Mouse (Mus musculus) cerebellum, adult 11-12 months (tissue): ENCODE data around the gene Dpep2nb.
"Not testable (repeated sequence)": the region's sequence is repeated elsewhere in the genome, so short reads cannot be mapped to it uniquely, and the experiment has no call there.

Experiments used
- DNase-seq: peaks from one replicate; pipeline ENCODE4 v3.0.0; 2022

Gene Dpep2nb

DNA sequence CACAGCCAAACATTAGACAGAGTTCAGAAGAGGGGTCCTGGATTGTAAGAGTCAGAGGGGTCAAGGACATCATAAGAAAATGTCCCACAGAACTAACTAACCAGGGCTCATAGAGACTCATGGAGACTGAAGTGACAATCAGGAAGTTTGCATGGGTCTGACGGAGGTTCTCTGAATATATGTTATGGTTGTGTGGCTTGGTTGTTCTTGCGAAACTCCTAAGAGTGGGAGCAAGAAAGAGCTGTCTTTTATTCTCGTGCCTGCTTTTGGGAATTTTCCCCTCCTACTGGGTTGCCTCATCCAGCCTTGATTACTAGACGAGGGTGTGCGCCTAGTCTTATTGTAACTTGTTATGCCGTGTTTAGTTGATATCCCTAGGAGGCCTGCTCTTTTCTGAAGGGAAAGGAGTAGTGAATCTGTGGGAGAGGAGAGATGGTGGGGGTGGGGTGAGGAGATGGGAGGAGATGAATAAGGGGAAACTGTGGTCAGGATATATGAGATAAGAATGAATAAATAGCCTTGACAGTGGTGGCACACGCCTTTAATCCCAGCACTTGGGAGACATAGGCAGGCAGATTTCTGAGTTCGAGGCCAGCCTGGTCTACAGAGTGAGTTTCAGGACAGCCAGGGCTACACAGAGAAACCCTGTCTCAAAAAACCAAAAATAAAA lies 1.1 kb downstream of the Dpep2nb start:
- DNase-seq, result no peak

DNA sequence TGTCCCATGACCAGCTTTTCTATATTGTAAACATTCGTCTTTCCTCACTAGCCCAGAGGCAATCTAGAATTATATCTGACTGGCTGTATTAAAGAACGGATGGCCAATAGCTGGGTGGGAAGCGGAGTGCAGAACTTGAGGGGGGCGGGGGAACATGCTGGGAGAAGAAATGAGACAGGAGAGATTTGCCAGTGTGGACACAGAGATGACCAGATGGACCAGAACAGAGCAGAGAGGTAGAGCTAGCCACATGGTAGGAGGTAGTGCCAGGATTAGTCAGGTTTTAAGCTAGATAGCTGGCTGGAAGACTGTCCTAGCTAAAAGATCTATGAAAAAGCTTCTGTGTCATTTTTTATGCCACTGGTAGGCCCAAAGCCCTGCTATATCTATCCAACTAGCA lies 3.9 kb downstream of the Dpep2nb start:
- peak; percentile 87 for DNase-seq

DNA sequence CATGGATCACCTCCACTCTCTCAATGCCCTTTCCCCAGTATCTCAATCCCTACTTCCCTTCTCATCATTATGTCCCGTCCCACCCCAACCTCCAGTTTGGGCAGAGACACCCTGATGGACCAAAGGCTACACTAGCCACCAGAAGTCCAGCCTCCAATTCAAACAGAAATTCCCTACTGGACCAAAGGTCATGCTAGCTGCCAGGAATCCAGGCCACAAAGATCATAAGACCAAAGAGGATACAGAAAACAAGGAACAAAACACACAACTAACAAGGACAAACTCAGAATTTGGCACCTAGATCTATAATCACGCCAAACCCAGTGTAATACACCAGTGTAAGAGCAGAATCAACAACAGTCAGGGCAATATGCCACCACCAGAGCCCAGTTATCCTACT lies 6.8 kb downstream of the Dpep2nb start:
- DNase-seq, result no peak

DNA sequence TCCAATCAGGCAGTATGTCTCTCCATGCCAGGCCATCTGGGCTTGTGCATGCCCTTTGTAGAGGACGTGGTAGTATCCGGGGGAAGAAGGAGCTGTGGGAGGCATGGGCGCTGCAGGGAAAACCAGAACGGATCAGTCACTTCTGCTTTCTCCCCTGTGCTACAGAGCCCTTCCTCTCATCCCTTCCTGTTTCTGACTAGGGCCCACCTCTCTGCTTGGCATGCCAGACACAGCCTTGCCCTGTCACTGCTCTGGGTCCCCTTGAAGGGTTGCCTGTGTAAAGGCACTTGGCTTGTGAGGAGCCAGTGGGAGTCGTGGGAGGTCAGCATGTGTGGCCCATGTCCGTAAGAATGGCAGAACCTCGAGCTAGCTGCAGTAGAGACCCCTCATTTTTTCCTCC lies 9.4 kb downstream of the Dpep2nb start:
- no peak for DNase-seq

DNA sequence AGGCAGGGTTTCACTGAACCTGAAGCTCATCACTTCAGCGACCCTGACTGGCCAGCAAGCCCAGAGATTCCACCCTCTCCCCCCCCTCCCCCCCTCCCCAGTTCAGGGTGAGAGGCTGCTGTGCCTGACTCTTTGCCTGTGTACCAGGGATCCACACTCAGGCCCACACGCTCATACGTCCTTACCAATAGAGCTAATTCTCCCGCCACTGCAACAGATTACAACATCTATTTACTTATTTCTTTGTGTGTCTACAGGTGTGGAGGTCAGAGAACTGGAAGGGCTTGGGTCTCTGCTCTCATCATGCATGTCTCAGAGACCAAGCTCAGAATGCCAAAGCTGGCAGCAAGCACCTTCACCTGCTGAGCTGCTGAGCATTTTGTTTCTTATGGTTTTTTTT lies 12.5 kb downstream of the Dpep2nb start:
- DNase-seq, result no peak

DNA sequence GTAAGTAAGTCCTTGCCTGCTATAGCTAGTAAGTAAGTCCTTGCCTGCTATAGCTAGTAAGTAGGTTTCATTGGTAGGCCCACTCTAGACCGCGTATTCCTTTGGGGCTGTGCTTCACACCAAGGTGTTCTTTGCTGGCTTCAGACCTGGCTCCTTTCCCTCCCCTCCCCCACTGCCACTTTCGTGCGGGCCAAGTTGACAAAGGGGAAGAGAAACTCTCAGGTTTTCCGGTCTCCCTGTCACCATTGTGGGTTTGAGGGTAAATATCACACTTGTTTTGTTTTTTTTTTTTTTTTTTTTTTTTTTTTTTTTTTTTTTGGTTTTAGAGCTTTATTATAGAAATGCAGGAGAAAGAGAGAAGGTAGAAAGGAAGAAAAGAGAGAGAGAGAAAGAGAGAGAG lies 13.3 kb downstream of the Dpep2nb start:
- no peak for DNase-seq

DNA sequence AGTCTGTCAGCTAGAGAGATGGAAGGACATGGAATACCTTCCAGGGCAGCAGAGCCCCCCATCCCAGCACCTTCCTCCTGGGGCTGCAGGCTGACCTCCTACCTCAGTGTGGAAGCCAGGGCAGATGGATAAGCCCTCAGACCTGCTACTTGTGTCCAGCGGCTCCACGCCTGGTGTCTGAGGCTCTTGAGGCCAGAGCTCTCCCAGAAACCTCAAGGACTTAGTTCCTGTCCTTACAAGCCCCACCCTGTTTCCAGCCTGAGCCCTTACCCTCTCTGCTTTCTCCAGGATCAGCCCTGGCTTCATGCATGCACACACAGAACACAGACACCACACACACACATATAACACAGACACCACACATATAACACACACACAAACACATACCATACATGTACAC lies 14.2 kb downstream of the Dpep2nb start:
- no peak for DNase-seq

DNA sequence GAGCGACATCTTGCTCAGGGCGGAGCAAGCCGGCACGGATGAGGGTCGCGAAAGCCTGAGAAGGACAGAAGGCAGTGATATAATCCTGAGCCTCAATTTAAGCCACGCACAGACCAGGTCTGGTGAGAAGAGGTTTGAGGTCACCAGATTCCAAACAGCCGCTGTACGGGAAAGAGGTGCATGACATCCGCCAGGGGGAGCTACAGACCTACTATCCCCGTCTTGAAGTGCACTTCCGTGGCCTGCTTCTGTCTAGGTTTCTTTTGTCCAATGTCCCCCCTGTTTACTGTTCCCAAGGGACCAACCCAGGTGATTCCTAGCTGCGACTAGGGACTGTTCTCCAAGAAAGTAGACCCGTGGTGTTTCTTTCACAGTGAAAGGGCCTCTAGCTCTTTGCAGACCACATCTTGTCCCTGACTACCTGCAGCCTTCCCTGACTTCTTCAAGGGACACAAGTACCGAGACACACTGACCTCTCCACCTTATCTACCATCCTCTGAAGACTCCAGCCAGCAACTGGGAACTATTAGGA lies 14.9 kb downstream of the Dpep2nb start, which contains the start of gene Dus2:
TSS of gene Dus2 (plus strand) at position 482 of the 532 bp plus-strand sequence.
- DNase-seq, result peak; percentile 77

DNA sequence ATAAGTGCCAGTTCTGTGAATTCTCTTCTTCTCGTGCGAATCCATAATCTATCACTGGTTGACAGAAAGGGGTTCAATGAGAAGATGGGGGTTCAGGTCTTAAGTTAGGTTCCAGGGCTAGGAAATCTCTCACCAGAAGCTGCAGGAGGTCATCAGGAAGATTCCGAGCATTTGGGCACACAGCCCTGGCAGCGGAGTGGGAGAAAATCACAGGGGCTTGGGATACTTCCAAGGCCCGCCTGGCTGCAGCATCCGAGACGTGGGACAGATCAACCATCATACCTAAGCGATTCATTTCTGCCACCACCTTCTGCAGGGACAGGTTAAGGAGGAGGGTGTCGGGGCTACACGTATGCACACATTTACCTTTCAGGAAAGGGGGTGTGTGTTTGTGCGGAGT lies 17.2 kb downstream of the Dpep2nb start:
- DNase-seq, result no peak

DNA sequence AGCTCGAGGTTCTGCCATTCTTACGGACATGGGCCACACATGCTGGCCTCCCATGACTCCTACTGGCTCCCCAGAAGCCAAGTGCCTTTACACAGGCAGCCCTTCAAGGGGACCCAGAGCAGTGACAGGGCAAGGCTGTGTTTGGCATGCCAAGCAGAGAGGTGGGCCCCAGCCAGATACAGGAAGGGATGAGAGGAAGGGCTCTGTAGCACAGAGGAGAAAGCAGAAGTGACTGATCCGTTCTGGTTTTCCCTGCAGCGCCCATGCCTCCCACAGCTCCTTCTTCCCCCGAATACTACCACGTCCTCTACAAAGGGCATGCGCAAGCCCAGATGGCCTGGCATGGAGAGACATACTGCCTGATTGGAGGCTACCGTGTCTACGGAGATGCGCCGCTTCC lies 22.4 kb downstream of the Dpep2nb start:
- DNase-seq, result not testable (repeated sequence)

DNA sequence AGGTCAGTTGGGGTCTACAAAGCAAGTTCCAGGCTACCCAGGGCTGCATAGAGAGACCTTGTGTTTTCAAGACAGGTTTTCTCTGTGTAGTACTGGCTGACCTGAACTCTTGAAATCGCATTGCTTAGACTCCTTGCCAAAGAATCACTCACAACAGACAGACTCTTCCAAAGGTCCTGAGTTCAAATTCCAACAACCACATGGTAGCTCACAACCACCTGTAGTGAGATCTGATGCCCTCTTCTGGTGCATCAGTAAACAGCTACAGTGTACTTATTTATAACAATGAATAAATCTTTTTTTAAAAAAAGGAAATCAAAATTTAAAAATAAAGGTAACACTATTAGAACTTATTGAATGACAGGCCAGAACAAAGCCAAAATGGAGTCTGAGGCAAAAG lies 24.6 kb downstream of the Dpep2nb start:
- DNase-seq, result no peak

DNA sequence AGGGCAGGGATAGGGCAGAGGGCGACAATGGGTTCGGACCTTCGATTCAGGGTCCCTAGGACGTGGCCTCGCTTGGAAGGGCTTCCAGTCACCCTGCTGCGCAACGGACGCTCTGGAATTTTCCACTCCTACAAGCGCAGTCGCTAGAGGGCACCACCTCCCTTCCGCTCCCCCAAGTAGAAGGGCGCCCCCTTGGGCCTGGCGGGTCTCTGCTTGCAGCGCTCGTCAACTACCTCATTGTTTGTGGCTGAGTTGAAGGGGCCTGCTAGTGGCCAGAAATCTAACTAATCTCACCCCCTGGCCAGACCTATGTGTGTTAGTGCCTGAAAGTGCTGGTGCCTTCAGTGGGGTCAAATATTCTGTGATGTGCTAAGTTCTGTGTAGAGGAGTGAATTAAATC lies 26.4 kb downstream of the Dpep2nb start, which contains the start of gene Dpep3:
TSS of gene Dpep3 (minus strand) at position 105 of the 400 bp plus-strand sequence.
- DNase-seq, result no peak

DNA sequence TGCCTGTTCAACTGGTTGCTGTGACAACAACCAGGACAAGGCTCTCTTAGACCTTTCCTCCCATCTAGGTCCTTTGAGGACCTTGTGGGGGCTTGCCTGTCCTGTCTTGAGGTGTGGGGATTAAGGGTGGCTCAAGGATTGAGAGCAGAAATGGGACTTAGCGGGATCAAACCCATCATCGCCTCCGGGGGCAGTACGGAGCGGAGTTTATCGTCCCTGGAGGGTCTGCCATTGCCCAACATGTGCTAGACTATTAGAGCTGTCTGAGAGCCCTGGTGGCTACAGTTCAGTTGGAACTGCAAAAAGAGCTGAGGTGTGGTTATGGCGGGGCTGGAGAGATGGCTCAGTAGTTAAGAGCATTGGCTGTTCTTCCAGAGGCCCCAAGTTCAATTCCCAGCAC lies 30.4 kb downstream of the Dpep2nb start:
- DNase-seq, result no peak

DNA sequence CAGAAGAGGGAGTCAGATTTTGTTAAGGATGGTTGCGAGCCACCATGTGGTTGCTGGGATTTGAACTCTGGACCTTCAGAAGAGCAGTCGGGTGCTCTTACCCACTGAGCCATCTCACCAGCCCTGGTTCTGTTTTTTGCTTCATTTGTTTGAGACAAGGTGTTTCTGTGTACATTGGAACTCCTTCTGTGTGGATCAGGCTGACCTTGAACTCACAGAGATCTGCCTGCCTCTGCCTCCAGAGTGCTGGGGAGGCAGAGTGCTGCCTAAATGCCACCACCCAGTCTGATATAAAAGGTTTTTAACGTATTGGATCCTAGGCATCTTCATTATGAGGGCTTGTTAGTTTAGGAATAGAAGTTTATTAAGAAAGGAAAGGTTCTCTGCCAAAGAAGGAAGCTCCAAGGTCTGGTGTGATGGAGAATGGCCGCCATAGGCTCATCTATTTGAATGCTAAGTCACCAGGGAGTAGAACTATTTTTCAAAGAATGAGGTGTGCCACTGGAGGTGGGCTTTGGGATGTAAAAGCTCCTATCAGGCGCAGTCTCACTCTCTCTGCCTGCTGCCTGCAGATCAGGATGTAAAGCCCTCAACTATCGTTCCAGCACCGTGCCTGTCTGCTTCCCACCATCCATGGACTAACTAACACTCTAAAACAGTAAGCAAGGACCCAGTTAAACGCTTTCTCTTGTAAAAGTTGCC lies 34.6 kb downstream of the Dpep2nb start:
- no peak for DNase-seq

DNA sequence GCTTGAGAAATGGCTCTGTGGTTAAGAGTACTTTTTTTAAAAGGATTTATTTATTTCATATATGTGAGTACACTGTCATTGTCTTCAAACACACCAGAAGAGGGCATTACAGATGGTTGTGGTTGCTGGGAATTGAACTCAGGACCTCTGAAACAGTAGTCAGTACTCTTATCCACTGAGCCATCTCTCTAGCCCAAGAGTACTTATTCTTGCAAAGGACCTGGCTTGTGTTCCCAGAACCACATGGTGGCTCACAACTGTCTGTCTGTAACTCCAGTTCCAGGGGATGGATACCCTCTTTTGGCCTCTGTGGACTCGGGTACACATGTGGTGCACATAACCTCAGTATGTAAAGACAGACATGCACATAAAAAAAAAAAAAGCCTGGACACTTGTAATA lies 36.4 kb downstream of the Dpep2nb start:
- no peak for DNase-seq

DNA sequence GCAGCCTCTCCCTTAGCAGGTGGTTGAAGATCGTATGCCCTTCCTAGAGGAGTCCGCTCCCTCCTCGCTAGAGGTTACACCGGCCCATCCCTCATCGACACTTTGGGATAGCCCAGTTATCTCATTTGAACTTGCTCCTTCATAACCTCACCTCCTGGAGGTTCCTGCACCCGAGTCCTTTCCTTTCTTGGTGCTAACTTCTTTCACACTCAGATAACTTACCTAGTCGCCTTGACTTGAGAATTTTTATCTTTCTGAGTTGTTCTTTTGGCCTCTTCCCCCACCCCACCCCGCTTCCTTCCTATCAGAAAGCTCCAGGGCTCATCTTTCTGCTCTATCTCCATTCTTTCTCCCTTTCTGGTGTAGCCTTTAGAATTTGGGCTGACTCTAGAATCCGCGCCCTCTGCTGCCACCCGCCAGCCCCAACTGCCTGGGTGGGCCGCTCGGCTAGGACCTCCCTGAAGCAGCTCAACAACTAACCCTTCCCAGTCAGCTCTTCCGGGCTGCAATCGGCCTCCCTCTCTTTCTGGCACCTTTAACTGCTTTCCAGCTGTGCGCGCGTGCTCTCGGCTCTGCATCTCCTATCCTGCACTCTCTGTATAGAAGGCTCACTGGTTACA lies 39.0 kb downstream of the Dpep2nb start:
- DNase-seq, result no peak

DNA sequence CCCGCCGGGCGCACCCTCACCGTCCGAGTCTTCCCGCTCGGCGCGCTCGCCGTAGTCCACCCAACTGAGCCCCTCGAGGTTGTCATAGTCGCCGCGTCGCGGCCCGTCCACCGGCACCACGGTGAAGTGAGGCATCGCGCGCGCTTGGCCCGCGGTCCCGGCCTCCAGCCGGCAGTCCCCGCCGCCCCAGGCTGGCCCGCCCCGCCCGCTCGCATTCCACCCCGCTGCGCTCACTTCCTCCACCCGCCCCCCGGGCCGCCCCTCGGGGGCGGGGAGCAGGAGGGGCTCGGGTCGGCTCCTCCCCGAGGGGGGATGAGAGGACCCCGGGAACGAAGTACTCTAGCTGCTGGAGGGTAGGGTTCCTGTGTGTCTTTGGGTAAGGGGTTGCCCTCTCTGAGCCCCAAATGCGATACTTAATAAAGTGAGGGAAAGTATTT lies 39.9 kb downstream of the Dpep2nb start, which contains the start of gene Slc12a4:
TSS of gene Slc12a4 (minus strand) at position 193 of the 437 bp plus-strand sequence.
- no peak for DNase-seq

DNA sequence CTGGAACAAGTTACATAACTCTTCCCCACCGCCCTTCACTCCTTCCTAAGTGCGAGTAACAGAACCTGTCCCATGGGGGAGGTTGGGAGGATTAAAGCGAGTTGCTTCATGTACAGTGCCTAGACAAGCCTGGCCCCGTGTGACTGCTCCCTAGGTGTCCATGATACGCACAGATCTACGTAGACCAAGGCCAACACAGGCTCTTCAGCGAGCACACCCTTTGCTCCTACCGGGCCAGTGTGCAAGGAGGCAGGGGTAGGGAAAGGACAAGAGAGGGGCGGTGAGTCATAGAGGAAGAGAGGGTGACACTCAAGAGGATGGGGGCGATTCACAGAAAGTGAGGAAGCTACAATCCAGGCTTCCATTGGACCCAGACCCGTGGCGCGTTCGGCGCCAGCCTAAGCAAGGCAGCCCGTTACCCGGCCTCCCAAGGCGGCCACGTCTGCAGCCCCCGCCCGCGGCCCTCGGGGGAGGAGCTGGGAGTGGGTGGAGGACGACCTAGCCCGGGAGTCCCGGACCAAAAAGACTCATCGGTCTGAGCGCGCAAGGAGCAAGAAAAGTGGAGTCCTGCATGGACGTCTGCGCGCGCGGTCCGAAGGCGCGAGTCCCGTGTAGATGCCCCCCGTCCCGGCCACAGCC lies 40.4 kb downstream of the Dpep2nb start:
- DNase-seq, result no peak

DNA sequence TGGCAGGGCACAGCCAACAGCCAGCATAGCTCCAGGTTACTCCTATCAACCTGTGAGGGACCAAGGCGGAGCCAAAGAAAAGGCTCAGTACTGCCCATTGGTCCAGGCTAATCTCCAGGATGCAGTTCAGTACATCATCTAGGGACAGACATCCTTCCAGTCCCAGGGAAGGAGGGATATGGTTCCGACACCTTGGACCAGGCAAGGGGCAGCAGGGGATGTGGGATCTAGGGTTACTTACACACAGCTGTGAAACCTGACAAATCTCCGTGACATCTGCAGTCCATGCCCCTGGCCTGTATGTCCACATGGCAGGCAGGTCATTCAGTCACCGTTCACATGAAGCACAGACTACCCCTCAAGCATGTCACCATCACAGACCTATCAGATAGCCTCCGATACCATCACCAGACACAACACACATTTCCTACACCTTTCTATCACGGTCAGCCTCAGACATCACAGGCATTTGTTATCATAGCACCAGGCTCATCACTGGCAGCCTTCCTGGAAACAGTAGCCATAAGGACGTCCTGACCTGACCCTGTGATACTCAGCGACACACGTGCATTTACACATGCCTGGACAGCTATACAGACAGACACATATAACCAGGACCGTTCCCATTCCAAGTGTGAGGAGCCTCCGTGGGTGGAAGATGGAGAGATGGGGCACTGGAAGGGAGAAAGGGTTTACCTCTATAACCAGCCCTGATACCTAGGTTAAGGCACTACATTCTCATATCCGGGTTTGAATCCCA lies 41.1 kb downstream of the Dpep2nb start:
- DNase-seq, result no peak

DNA sequence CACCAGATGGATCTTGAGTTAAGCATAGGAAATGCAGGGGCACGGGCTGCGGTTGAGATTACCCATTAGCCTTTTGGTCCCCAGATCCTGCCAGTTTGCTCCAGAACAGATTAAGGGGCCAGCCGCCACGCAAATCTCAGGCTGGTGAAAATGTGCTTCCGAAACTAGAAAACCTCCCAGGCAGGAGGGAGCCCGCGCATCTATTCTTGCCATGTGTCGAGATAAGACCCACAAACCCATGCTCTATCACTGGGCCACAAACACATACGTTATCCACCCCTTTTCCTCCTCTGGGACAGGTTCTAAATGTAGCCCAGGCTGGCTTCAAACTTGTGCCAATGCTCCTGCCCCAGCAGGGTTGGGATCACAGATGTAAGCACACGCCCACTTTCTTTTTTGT lies 44.2 kb downstream of the Dpep2nb start:
- DNase-seq, result no peak

DNA sequence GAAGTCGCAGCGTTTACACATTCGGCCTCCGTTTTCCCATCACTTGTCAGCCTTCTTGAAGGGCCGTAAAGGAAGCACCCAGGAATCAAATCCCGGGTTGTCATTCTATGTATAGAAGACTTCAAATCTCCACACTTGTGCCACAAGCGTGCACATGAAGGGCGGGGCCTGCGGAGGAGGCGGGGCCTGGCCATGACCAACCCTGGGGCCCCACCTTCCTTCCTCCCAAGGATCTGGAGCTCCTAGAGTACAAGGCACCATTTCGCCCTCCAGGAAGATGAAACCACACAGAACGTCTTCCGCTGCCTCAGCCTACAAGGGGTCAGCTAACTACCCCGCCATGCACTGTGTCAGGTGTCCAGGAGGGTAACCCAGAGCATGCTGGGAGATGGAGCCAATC lies 44.7 kb downstream of the Dpep2nb start:
- DNase-seq, result no peak

DNA sequence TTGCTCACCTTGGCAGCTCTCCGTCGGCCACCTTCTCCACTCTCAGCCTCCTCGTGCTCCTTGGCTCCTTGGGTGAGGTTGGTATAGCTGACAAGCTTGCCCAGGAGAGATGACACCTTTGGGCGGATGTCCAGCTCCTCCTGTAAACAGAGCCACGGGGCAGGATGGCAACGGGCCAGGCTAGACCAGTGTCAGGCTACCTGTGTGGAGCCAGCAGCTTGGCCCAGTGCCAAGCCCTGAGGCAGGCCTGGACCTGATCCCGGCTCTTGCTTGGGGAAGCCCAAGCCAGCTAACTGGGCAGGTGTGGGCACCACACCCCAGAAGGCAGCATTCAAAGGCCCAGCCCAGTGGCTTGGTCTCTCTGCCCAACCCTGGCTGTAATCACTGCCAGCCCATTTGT lies 46.4 kb downstream of the Dpep2nb start:
- peak; percentile 87 for DNase-seq

DNA sequence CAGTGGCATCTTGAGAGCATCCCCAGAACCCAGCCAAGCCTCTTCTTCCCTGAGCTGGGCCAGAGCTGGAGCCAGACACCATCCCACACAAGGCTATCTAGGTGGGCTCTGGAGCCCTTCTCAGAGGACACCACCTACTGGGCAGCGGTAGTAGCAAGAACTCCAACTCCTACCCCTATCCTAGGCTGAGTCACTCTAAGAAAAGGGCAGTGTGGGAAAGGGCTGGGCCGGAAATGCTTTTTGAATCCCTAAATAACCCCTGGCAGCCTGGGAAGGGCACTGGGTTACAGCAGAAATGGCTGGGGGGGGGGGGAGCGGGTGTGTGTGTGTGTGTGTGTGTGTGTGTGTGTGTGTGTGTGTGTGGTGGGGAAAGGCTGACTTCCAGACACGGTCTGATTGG lies 48.0 kb downstream of the Dpep2nb start:
- no peak for DNase-seq
